Mouse (Mus musculus) induced T-regulatory cell, adult 2 months (primary cell): ENCODE measurements around the gene Cytip.
"Not testable (repeated sequence)": the region's sequence is repeated elsewhere in the genome, so short reads cannot be mapped to it uniquely, and the experiment has no call there.

Experiments used
- DNase-seq: peaks from one replicate; pipeline ENCODE4 v3.0.0-alpha.2; 2012; ENCODE audit warnings: low read depth

Gene Cytip

GRCm38 (mm10) chr2:58107887-58108286 is 87.4 kb downstream of the Cytip start:
- not testable (repeated sequence) for DNase-seq

- peak; percentile 73 for DNase-seq
These were observed 88.3 kb downstream of the Cytip start for GRCm38 (mm10) chr2:58107046-58107445.

GRCm38 (mm10) chr2:58094818-58095217 is 100.5 kb downstream of the Cytip start:
- DNase-seq: no peak

GRCm38 (mm10) chr2:58086420-58086819 is 108.9 kb downstream of the Cytip start:
- no peak for DNase-seq

- DNase-seq: no peak
These were observed 115.5 kb downstream of the Cytip start for GRCm38 (mm10) chr2:58079849-58080248.
